Mouse (Mus musculus) skeletal muscle tissue, adult 2 months (tissue): Measurements from ENCODE around the gene Rab5c.
A peak's percentile ranks its signal among the peaks of the same experiment; 100 is the strongest.

Source experiments
- DNase-seq: peaks from one replicate; pipeline ENCODE4 v3.0.0-alpha.2; 2012; ENCODE audit warnings: low read depth, low spot score

Rab5c gene

GRCm38 (mm10) chr11:100738066-100738604 is at the start of gene Rab5c:
Rab5c (minus strand) TSS chr11:100738215.
- peak; percentile 98 for DNase-seq

- DNase-seq, result no peak
These were observed 47.8 kb upstream of the Rab5c start for GRCm38 (mm10) chr11:100785774-100786173.

- no peak for DNase-seq
These were observed 46.3 kb upstream of the Rab5c start for GRCm38 (mm10) chr11:100784286-100784685.

DNA sequence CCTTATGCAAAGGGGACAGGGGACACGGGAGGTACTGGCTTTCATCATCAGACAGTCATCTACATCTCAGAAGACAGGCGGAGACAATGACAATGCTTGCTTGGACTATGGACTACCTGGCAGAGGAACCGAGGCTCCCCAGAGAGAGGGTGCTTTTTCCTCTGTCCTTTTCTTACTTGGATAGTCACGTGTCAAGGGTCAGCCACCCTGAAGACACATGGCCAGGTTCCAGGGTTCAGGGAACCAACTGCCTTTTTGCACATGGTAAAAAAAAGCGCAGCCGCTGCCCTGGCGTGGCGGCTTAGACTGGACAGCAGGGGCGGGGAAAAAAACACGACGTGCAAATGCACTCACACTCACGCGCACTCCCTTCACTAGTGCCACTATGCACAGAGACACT is 44.6 kb upstream of the Rab5c start:
- DNase-seq, result no peak

DNA sequence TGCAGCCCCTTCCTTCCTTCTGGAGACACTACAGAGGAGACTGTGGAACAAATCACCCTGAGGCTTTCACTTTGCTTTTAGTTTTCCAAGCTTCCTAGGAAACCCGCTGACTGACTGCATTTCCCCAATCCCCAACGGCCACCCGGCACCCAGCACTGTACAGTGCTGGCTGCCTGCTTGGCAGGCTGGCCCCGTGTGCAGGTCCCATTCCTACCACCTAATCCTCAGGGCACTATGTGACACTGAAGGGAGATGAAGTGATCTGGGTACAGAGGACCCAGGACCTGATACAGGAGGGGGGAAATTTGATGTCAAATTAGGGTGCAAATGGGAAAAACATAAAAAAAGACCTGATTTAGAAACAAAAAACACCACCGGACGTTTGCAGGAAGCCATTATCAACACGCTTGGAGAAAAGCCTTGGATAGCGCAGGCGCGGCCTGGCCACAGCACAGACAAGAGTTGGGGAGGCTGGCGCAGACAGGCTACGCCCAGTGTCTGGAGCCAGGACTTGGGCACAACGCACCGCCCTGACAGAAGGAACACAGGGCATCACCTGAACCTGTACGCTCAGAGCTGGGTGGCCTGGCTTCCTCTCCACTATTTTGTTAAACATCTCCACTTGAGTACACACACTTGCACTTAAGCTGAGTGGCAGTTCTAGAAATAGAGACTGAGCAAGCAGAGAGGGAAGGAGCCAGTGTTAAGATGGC is 43.9 kb upstream of the Rab5c start:
- DNase-seq, result no peak

DNA sequence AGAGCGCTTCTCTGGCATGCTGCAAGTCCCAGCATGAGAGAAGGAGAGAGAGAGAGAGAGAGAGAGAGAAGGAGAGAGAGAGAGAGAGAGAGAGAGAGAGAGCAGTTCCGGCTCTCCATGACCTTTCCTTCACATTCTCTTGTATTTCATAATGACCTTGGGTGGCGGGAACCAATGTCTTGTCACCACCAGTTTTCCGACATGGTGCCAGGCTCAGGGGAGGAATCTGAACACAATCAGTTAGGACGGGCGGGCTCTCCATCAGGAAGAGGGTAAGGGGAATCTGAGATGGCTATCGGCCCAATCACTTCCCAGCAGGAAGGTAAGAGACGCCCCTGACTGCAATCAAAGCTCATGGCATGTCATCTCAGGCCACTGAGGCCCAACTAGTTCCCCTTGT is 42.2 kb upstream of the Rab5c start:
- DNase-seq, result no peak

GRCm38 (mm10) chr11:100778069-100778468 is 40.1 kb upstream of the Rab5c start:
- DNase-seq, result no peak

DNA sequence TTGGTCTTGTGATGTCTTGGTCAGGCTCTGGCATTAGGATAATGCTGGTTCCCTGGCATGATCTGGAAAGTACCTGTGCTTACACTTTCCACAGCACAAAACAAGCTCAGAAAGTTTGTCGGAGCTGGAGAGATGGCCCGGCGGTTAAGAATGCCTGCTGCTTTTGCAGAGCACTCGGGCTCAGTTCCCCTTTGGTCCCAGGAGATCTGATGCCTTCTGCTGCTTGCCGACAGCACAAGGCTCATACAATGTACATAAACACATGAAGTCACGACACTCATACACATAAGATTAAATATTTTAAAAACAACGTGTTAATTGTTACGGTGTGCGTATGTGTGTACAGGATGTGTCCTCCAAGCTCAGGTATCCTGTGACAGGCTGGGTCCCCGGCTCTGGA is 37.9 kb upstream of the Rab5c start:
- DNase-seq, result no peak

DNA sequence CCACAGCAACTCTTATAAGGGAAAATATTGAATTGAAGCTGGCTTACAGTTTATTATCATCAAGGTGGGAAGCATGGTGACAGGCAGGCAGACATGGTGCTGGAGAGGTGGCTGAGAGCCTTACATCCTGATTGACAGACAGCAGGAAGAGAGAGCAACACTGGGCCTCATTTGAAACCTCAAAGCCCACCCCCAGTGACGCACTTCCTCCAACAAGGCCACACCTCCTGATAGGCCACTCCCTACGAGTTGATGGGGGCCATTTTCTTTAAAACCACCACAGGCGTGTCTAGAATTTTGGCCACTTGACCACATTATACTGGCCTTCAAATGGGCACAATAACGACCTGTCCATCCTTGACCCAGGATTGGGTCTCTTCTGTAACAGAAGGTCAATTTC is 36.2 kb upstream of the Rab5c start:
- DNase-seq, result no peak

GRCm38 (mm10) chr11:100770646-100771408 is 32.8 kb upstream of the Rab5c start, which contains the start of gene Ghdc:
Ghdc (minus strand) TSS chr11:100770957.
- DNase-seq, result peak; percentile 73

GRCm38 (mm10) chr11:100769980-100770379 is 32.0 kb upstream of the Rab5c start:
- no peak for DNase-seq

- no peak for DNase-seq
These were observed 29.9 kb upstream of the Rab5c start for GRCm38 (mm10) chr11:100767871-100768270.

DNA sequence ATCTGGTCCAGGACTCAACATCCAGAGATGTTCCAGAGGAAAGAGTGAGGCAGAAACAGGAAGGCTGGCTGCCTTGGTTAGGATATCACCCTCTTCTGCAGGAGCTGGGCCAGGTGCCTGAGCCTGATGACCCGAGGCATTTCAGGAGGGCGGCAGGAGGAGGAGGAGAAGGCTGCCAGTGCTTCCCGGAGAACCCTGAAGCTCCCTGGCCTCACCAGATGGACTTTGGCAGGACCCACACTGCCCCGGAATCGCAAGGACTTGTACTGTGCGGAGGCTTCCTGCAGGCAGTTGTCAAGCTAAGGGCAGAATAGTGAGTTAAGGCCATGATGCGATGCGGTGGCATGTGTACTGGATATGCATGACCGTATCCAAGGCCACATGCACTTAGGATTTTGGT is 28.7 kb upstream of the Rab5c start:
- no peak for DNase-seq

DNA sequence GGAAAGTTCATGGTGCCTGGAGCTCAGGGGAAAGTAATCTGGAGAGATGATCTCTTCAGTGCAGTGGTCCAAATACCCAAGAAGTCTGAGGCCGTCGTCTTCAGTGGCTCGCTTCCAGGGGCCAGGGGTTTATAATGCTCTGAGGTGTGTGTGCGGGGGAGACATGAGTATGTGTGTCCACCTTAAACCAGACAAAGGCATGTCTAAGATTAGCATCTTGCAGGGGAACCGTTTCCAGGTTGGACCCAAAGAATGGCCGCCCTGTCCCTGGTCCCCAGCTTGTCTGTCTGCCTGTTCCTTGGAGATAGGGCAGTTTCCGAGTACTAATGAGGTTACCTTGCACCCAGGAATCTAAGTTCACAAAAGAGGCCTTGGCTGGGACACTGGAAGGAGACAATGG is 24.8 kb upstream of the Rab5c start, which contains the start of gene Hcrt:
Gene Hcrt, minus strand, starts transcription at position 101 of the 400 bp plus-strand sequence.
- DNase-seq, result no peak

- peak; percentile 75 for DNase-seq
These were observed 23.6 kb upstream of the Rab5c start for GRCm38 (mm10) chr11:100761547-100762045.

- DNase-seq, result no peak
These were observed 21.7 kb upstream of the Rab5c start, which contains the start of gene Kcnh4 for GRCm38 (mm10) chr11:100759611-100760233. Kcnh4 (minus strand) TSS chr11:100759942.

DNA sequence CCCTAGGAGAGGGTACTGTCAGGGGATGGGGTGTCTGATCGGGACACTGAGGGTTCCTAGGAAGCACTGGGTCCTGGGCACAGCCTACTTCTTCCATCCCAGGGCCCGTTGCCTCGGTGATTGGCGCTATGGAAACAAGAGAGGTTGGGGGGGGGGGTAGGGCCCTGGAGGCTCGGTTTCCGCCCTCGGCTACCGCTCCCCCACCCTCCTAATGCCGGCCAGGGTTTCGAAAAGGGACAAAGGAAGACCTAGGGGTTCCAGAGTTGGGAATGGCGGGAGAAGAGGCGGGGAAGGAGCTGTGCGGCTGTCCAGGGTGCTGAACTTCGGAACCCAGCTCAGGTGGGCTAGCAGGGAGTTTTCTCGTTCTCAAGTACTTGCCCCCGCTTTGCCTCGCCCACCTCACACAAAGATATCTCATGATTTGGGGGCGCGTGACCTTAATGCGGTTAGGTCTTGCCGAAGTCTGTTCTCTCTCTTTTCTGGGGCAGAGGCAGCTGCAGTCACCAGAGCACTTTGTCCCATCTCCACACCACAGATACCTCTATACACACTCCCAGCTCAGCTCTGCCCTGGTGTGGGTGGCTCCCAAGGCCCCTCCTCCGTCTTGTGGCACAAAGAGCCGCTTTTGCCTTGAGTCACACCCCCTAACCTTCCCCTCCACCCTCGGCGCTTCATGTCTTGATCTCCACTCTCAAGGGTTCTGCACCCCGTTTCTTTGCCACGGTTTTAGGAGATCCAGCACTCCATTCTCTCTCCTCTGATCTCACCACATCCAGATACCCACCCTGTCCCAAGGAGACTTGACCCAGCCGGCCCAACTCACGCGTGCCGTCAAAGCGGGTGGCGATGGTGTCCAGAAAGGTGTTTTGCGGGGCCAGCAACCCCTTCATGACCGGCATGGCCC is 20.9 kb upstream of the Rab5c start:
- no peak for DNase-seq

GRCm38 (mm10) chr11:100757566-100757965 is 19.6 kb upstream of the Rab5c start:
- no peak for DNase-seq

DNA sequence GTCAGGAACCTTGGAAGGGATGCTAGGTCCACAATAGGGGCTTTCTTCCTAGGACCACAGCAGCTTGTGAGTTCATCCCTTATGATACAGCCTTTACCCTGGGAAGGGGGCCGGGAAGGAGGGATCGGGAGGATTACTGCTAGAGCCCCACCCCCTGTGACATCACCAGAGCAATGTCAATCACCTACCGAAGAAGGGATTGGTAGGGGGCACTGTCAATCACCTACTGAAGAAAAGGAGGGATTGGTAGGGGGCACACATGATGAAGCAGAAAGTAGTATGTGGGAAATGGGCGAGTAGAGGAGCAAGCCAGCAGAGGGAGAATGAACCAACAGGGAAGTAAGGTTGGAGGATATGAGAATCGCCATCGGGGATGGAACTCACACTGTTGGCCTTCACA is 18.5 kb upstream of the Rab5c start:
- DNase-seq, result no peak

GRCm38 (mm10) chr11:100754693-100755057 is 16.7 kb upstream of the Rab5c start:
- DNase-seq, result no peak
